Mouse (Mus musculus): ENCODE data around the gene Gm8281. TPM values are rescaled to one million over a fixed set of nuclear protein-coding genes. Genes with fewer than 3 reads are reported as not detected.
A peak's percentile ranks its signal among the peaks of the same experiment; 100 is the strongest.
"Not testable (repeated sequence)": the region's sequence is repeated elsewhere in the genome, so short reads cannot be mapped to it uniquely, and the experiment has no call there.

The Gm8281 gene
- polyA plus RNA-seq (2014; fragmentation: Nextera tagmentation; extraction: Ambion mirVana) = 2.0 and 2.2 TPM in 2 replicates

DNA sequence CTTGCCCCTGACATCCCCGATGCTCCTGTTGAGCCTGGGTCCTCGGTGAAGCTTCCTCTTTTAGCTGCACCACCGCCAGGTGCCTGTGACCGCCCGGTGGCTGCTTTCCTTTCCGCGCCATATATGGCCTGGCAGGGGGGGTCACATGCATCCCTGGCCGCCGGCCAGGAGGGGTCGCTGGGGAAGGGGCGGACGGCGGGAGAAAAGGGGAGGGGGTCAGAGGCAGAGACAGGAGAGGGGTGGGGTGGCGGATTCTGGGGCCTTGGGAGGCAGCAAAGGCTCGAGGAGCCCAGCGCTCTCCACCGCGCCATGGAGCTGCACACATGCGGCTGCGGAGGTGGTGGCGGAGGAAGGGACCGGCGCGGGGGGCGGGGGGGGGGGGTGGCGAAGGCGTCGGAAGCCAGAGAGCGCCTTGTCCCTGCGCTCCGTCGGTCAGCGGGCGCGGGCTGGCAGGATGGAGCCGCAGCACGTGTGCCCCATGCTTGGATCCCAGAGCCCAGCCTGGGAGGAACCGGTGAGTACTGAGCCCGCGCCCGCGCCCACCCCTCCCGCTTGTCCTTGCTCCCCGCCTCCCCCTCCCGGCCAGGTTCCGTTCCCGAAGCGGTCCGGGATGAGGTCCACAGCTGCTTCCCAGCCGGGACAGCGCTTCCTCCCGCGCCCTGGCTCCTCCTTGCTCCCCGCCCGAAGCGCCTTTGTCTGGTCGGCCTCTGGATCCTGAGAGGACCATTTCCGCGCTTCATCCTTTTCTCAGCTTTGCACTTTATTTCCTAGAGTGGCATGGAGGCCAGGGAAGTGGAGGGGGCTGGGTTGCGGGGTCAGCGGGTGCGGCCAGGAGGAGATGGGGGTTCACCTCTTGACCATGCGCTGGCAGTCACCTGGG, at the start of gene Gm8281:
Gene Gm8281 (plus strand): TSS at position 430 of the 880 bp plus-strand sequence.
- not testable (repeated sequence) for H3K27ac ChIP-seq (replicated peaks; ENCODE audit: low read depth, low read length); H3K36me3 ChIP-seq (replicated peaks; ENCODE audit: control insufficient read depth, insufficient read depth, low read depth, low read length); H3K9me3 ChIP-seq (replicated peaks; ENCODE audit: control insufficient read depth, low read length); H3K4me1 ChIP-seq (ENCODE audit: control insufficient read depth, insufficient read depth, low read length); ATAC-seq (replicated peaks; ENCODE audit: insufficient number of reproducible peaks, low FRiP score, low TSS enrichment, low read depth); H3K27me3 ChIP-seq (ENCODE audit: control insufficient read depth, insufficient read depth, low read length)
- Histone ChIP-seq H3K4me3 (ENCODE audit: low read depth, low read length) (peak within 1 kb of the TSS; percentile 42), H3K4me2 (ENCODE audit: low read depth, low read length) (peak within 1 kb of the TSS; percentile 48), H3K9ac (replicated peaks; ENCODE audit: low read length) (peak within 1 kb of the TSS; percentile 57)
- DNase-seq (ENCODE audit: low spot score) = peak; percentile 29
- WGBS = 2% methylated on average over 19 of the region's 63 CpGs

DNA sequence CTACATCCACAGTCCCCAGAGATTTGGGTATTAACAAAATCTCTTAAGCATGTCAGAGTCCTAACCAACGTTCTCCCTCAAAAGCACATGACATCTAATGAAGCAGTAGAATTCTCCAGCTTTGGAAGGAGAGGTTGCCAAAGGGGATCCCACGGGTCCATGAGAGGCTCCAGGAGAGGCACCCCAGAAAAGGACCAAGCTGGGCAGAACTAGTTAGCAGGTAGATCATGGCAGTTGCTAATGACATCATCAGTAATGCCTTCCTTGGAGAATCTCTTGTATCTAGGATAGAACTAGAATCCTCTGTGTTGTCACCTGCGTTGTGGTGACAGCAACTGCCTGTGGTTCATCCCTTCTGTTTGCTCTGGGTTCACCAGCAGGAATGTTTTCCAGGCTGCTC, 20.5 kb upstream of the Gm8281 start, which contains the start of gene 4930555G01Rik:
Gene 4930555G01Rik (plus strand): TSS at position 301 of the 400 bp plus-strand sequence.
- WGBS = no CpG with 5 or more reads among the region's 3 CpGs

DNA sequence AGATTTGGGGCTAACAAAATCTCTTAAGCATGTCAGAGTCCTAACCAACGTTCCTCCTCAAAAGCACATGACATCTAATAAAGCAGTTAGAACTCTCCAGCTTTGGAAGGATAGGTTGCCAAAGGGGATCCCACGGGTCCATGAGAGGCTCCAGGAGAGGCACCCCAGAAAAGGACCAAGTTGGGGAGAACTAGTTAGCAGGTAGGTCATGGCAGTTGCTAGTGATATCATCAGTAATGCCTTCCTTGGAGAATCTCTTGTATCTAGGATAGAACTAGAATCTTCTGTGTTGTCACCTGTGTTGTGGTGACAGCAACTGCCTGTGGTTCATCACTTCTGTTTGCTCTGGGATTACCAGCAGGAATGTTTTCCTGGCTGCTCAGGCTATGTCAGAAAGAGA, 60.4 kb downstream of the Gm8281 start, which contains the start of gene Gm8279:
Gene Gm8279 (plus strand): TSS at position 301 of the 400 bp plus-strand sequence.
- not testable (repeated sequence) for H3K27me3 ChIP-seq (ENCODE audit: control insufficient read depth, insufficient read depth, low read length); H3K4me3 ChIP-seq (ENCODE audit: low read depth, low read length); ATAC-seq (replicated peaks; ENCODE audit: insufficient number of reproducible peaks, low FRiP score, low TSS enrichment, low read depth); H3K36me3 ChIP-seq (replicated peaks; ENCODE audit: control insufficient read depth, insufficient read depth, low read depth, low read length); DNase-seq (ENCODE audit: low spot score); H3K9ac ChIP-seq (replicated peaks; ENCODE audit: low read length); H3K9me3 ChIP-seq (replicated peaks; ENCODE audit: control insufficient read depth, low read length); H3K4me2 ChIP-seq (ENCODE audit: low read depth, low read length); H3K4me1 ChIP-seq (ENCODE audit: control insufficient read depth, insufficient read depth, low read length); H3K27ac ChIP-seq (replicated peaks; ENCODE audit: low read depth, low read length)
- 88% methylated on average over 2 of the region's 2 CpGs for WGBS

More for the DNA sequence above, 20.5 kb upstream of the Gm8281 start, which contains the start of gene 4930555G01Rik:
- not testable (repeated sequence) for H3K36me3 ChIP-seq (replicated peaks; ENCODE audit: control insufficient read depth, insufficient read depth, low read depth, low read length); H3K27ac ChIP-seq (replicated peaks; ENCODE audit: low read depth, low read length); ATAC-seq (replicated peaks; ENCODE audit: insufficient number of reproducible peaks, low FRiP score, low TSS enrichment, low read depth); H3K27me3 ChIP-seq (ENCODE audit: control insufficient read depth, insufficient read depth, low read length); H3K4me1 ChIP-seq (ENCODE audit: control insufficient read depth, insufficient read depth, low read length); H3K4me2 ChIP-seq (ENCODE audit: low read depth, low read length); H3K9ac ChIP-seq (replicated peaks; ENCODE audit: low read length); H3K4me3 ChIP-seq (ENCODE audit: low read depth, low read length); DNase-seq (ENCODE audit: low spot score); H3K9me3 ChIP-seq (replicated peaks; ENCODE audit: control insufficient read depth, low read length)

Other genes with a start within 250 kb of the Gm8281 start
- not detected in 2 replicates for gene Gm3269, start 232.9 kb upstream of the Gm8281 start, polyA plus RNA-seq (2014; fragmentation: Nextera tagmentation; extraction: Ambion mirVana)
- 1.1 and 1.7 TPM in 2 replicates for gene Gm3264, start 215.5 kb upstream of the Gm8281 start, polyA plus RNA-seq (2014; fragmentation: Nextera tagmentation; extraction: Ambion mirVana)
- not detected in 2 replicates for gene Gm3278, start 178.6 kb upstream of the Gm8281 start, polyA plus RNA-seq (2014; fragmentation: Nextera tagmentation; extraction: Ambion mirVana)
- gene Gm8297, start 87.1 kb upstream of the Gm8281 start, polyA plus RNA-seq (2014; fragmentation: Nextera tagmentation; extraction: Ambion mirVana) = not detected in 2 replicates
- not detected in 2 replicates for gene Gm3298, start 55.1 kb upstream of the Gm8281 start, polyA plus RNA-seq (2014; fragmentation: Nextera tagmentation; extraction: Ambion mirVana)
- not detected in 2 replicates for gene 4930555G01Rik, start 20.4 kb upstream of the Gm8281 start, polyA plus RNA-seq (2014; fragmentation: Nextera tagmentation; extraction: Ambion mirVana)
- not detected in 2 replicates for gene Gm8279, start 60.5 kb downstream of the Gm8281 start, polyA plus RNA-seq (2014; fragmentation: Nextera tagmentation; extraction: Ambion mirVana)
- not detected in 2 replicates for gene Gm3317, start 93.5 kb downstream of the Gm8281 start, polyA plus RNA-seq (2014; fragmentation: Nextera tagmentation; extraction: Ambion mirVana)
- gene Gm8271, start 114.8 kb downstream of the Gm8281 start, polyA plus RNA-seq (2014; fragmentation: Nextera tagmentation; extraction: Ambion mirVana) = not detected in 2 replicates
- not detected in 2 replicates for gene Gm3526, start 189.5 kb downstream of the Gm8281 start, polyA plus RNA-seq (2014; fragmentation: Nextera tagmentation; extraction: Ambion mirVana)